Mouse (Mus musculus): ENCODE measurements around the gene Taf5l.

- TF ChIP-seq UBTF (IDR thresholded peaks at IDR 0.05; ENCODE audit: borderline replicate concordance, insufficient read depth, low read depth, low read length) (no peak), CHD2 (IDR thresholded peaks at IDR 0.05; ENCODE audit: low read length) (no peak), ZNF384 (IDR thresholded peaks at IDR 0.05; ENCODE audit: low read depth, low read length) (no peak), MAFK (IDR thresholded peaks at IDR 0.05; ENCODE audit: borderline replicate concordance, low read depth, low read length) (no peak), GABPA (IDR thresholded peaks at IDR 0.05; ENCODE audit: low read depth, low read length) (no peak), POLR2A (IDR thresholded peaks at IDR 0.05; ENCODE audit: control insufficient read depth in 1 of 2, insufficient read depth in 1 of 2, low read depth in 1 of 2, low read length in 2 of 2, poor library complexity in 1 of 2) (no peak), EP300 (IDR thresholded peaks at IDR 0.05; ENCODE audit: low read depth in 1 of 2, low read length in 2 of 2) (no peak)
These were observed 49.4 kb upstream of the Taf5l start for GRCm38 (mm10) chr8:124070363-124071324.
